ENCODE assay signal across 9 mouse cellular contexts in genomic region chr6:91852550-91852949, GRCm38 (mm10). TPM values are rescaled to one million over a fixed set of nuclear protein-coding genes. Genes with fewer than 3 reads are reported as not detected.
DNase-seq lines count a peak whose midpoint lies in the region; ATAC-seq and TF ChIP-seq lines count a peak whose summit lies in the region.
"Had no signal": no experiment of that assay in that cellular context is flagged by ENCODE, and none has a peak within 500 bp of the region (broad histone marks: within the 10 kb centered on the region; RNA-seq: fewer than 3 reads in every experiment).

No protein-coding gene starts in this region.

- intact Hi-C loops in heart, postnatal 25 days (cut with DNase I) = loop anchor here (1.0 to 5.0 kb wide), 3 partner anchors 76 to 325 kb away; no protein-coding TSS in a partner anchor

- DNase-seq in heart, adult 18-20 months = peak; percentile 11 to 57
- no peak for DNase-seq in heart, postnatal 25 days (ENCODE audit: low spot score)
- peak; percentile 31 to 55 for DNase-seq in adrenal gland, postnatal 36 days
- DNase-seq in limb, embryonic 10.5 days (ENCODE audit: low spot score) = peak; percentile 46
- DNase-seq in urinary bladder, postnatal 36 days (ENCODE audit: low spot score in 2 of 2) = no peak

- peak; percentile 50 for TF ChIP-seq CTCF in C2C12 (IDR thresholded peaks at IDR 0.05; ENCODE audit: control insufficient read depth, insufficient read depth, insufficient read length)

- no peaks in the 10 kb centered on the region for H3K79me3 ChIP-seq in C2C12 (ENCODE audit: low read depth)

- no peak overlapping the region for H3K27ac ChIP-seq in forebrain, embryonic 15.5 days (replicated peaks)
- H3K27ac ChIP-seq in limb, embryonic 10.5 days = no peak overlapping the region
- H3K27ac ChIP-seq in neural tube, embryonic 13.5 days (replicated peaks) = no peak overlapping the region
- H3K27ac ChIP-seq: liver, embryonic 15.5 days had no signal

- H3K79me2 ChIP-seq in C2C12 (ENCODE audit: control insufficient read depth, insufficient read depth) = no peaks in the 10 kb centered on the region

- H3K9me3 ChIP-seq in forebrain, embryonic 15.5 days = no peaks in the 10 kb centered on the region
- H3K9me3 ChIP-seq in limb, embryonic 10.5 days (replicated peaks) = no peaks in the 10 kb centered on the region
- no peaks in the 10 kb centered on the region for H3K9me3 ChIP-seq in neural tube, embryonic 13.5 days
- H3K9me3 ChIP-seq: liver, embryonic 15.5 days had no signal

- peak; percentile 55; the same call in 1 of the 2 replicates for ATAC-seq in forebrain, embryonic 15.5 days (replicated peaks)
- ATAC-seq in neural tube, embryonic 13.5 days (ENCODE audit: low read depth) = peak; percentile 74

- no peak overlapping the region for H3ac ChIP-seq in C2C12 (ENCODE audit: control insufficient read depth, insufficient read length, low read depth)

- WGBS in forebrain, embryonic 15.5 days = 3% methylated on average over 2 of the region's 2 CpGs
- WGBS in limb, embryonic 10.5 days = 17% methylated on average over 2 of the region's 2 CpGs
- 10% methylated on average over 2 of the region's 2 CpGs for WGBS in neural tube, embryonic 13.5 days

- no peak overlapping the region for H3K4me2 ChIP-seq in forebrain, embryonic 15.5 days (replicated peaks)
- H3K4me2 ChIP-seq in neural tube, embryonic 13.5 days = no peak overlapping the region
- H3K4me2 ChIP-seq: liver, embryonic 15.5 days had no signal

- H3K4me3 ChIP-seq in C2C12 (ENCODE audit: insufficient read depth, poor library complexity, severe bottlenecking) = no peak overlapping the region
- no peak overlapping the region for H3K4me3 ChIP-seq in forebrain, embryonic 15.5 days
- H3K4me3 ChIP-seq in limb, embryonic 10.5 days = no peak overlapping the region
- no peak overlapping the region for H3K4me3 ChIP-seq in neural tube, embryonic 13.5 days
- H3K4me3 ChIP-seq: liver, embryonic 15.5 days had no signal

- no peaks in the 10 kb centered on the region for H3K36me3 ChIP-seq in C2C12 (ENCODE audit: control insufficient read depth, insufficient read depth)
- no peaks in the 10 kb centered on the region for H3K36me3 ChIP-seq in forebrain, embryonic 15.5 days
- H3K36me3 ChIP-seq in limb, embryonic 10.5 days = no peaks in the 10 kb centered on the region
- no peaks in the 10 kb centered on the region for H3K36me3 ChIP-seq in neural tube, embryonic 13.5 days
- H3K36me3 ChIP-seq: liver, embryonic 15.5 days had no signal

- no peak overlapping the region for H3K9ac ChIP-seq in forebrain, embryonic 15.5 days (replicated peaks)
- no peak overlapping the region for H3K9ac ChIP-seq in neural tube, embryonic 13.5 days
- H3K9ac ChIP-seq: liver, embryonic 15.5 days had no signal

- H3K27me3 ChIP-seq in C2C12 (ENCODE audit: control insufficient read depth, insufficient read depth, insufficient read length) = peaks cover 38% of the 10 kb centered on the region
- peaks cover 3% of the 10 kb centered on the region; the same call in 1 of the 2 replicates for H3K27me3 ChIP-seq in forebrain, embryonic 15.5 days
- H3K27me3 ChIP-seq in limb, embryonic 10.5 days (ENCODE audit: low read depth, poor library complexity, severe bottlenecking) = peaks cover 17% of the 10 kb centered on the region; the same call in 1 of the 2 replicates
- no peaks in the 10 kb centered on the region for H3K27me3 ChIP-seq in neural tube, embryonic 13.5 days

- H3K4me1 ChIP-seq in forebrain, embryonic 15.5 days = no peaks in the 10 kb centered on the region
- no peaks in the 10 kb centered on the region for H3K4me1 ChIP-seq in limb, embryonic 10.5 days
- peaks cover 5% of the 10 kb centered on the region; the same call in 1 of the 2 replicates for H3K4me1 ChIP-seq in neural tube, embryonic 13.5 days (replicated peaks)
- H3K4me1 ChIP-seq: liver, embryonic 15.5 days had no signal

TF ChIP-seq in C2C12, 6 proteins besides CTCF, POLR2A, EP300 and RAD21:
- TF ChIP-seq MAX (IDR thresholded peaks at IDR 0.05) = no peak
- no peak for TF ChIP-seq USF1 (IDR thresholded peaks at IDR 0.05; ENCODE audit: low read depth)
- no peak for TF ChIP-seq MYOG (IDR thresholded peaks at IDR 0.05; ENCODE audit: control insufficient read depth, extremely low read depth, insufficient read length)
- no peak for TF ChIP-seq CEBPB (IDR thresholded peaks at IDR 0.05; ENCODE audit: low read depth)
- TF ChIP-seq MYOD1 (IDR thresholded peaks at IDR 0.05; ENCODE audit: control insufficient read depth, insufficient read length, low read depth) = no peak
- TF ChIP-seq FOSL1 (IDR thresholded peaks at IDR 0.05; ENCODE audit: insufficient read depth, low read length, poor library complexity, severe bottlenecking) = no peak

RNA-seq across cellular contexts. Expression of gene Ccdc174, which starts 25.3 kb away (rescaled TPM):
- total RNA-seq in heart, adult 18-20 months (2021) = 10 to 100 TPM in 1 of 2 experiments, 1 to 10 TPM in 1; 9.8 to 13.1 TPM
- 10 to 100 TPM in 1 of 2 experiments, 1 to 10 TPM in 1; 9.1 to 11.2 TPM for total RNA-seq in heart, postnatal 25 days (2021)
- polyA plus RNA-seq in C2C12 (2012; fragmentation: generic; extraction: Trizol) = 5.4 TPM
- total RNA-seq in adrenal gland, postnatal 36 days (2021) = 10 to 100 TPM; 34.0 to 51.6 TPM
- polyA plus RNA-seq in forebrain, embryonic 15.5 days (2015; fragmentation: Nextera tagmentation; extraction: Ambion mirVana) = 42.6 and 42.9 TPM in 2 replicates
- 27.2 and 30.6 TPM in 2 replicates for polyA plus RNA-seq in limb, embryonic 10.5 days (2016; fragmentation: Nextera tagmentation; extraction: Ambion mirVana)
- polyA plus RNA-seq in neural tube, embryonic 13.5 days (2015; fragmentation: Nextera tagmentation; extraction: Ambion mirVana) = 51.4 and 54.7 TPM in 2 replicates

RNA-seq across cellular contexts. Expression of gene Grip2, which starts 25.5 kb away (rescaled TPM):
- total RNA-seq in heart, adult 18-20 months (2021) = 1 to 10 TPM; 7.2 to 7.4 TPM
- 10 to 100 TPM; 12.3 to 17.4 TPM for total RNA-seq in heart, postnatal 25 days (2021)
- 0.02 TPM for polyA plus RNA-seq in C2C12 (2012; fragmentation: generic; extraction: Trizol)
- 1 to 10 TPM; 1.2 to 1.7 TPM for total RNA-seq in adrenal gland, postnatal 36 days (2021)
- 8.7 and 8.9 TPM in 2 replicates for polyA plus RNA-seq in forebrain, embryonic 15.5 days (2015; fragmentation: Nextera tagmentation; extraction: Ambion mirVana)
- 0.06 and 0.28 TPM in 2 replicates for polyA plus RNA-seq in limb, embryonic 10.5 days (2016; fragmentation: Nextera tagmentation; extraction: Ambion mirVana)
- polyA plus RNA-seq in neural tube, embryonic 13.5 days (2015; fragmentation: Nextera tagmentation; extraction: Ambion mirVana) = 4.5 and 4.9 TPM in 2 replicates

RNA-seq across cellular contexts. Expression of gene 4930590J08Rik, which starts 50.1 kb away (rescaled TPM):
- under 1 TPM; 0.60 to 0.67 TPM for total RNA-seq in heart, adult 18-20 months (2021)
- under 1 TPM; 0.55 to 0.67 TPM for total RNA-seq in heart, postnatal 25 days (2021)
- 0.06 TPM for polyA plus RNA-seq in C2C12 (2012; fragmentation: generic; extraction: Trizol)
- 1 to 10 TPM; 2.0 to 3.2 TPM for total RNA-seq in adrenal gland, postnatal 36 days (2021)
- 0.89 and 1.3 TPM in 2 replicates for polyA plus RNA-seq in forebrain, embryonic 15.5 days (2015; fragmentation: Nextera tagmentation; extraction: Ambion mirVana)
- 0.18 and 0.34 TPM in 2 replicates for polyA plus RNA-seq in limb, embryonic 10.5 days (2016; fragmentation: Nextera tagmentation; extraction: Ambion mirVana)
- 1.0 TPM in 2 replicates for polyA plus RNA-seq in neural tube, embryonic 13.5 days (2015; fragmentation: Nextera tagmentation; extraction: Ambion mirVana)

Comparison
In these comparisons a context has a peak if more than half of its experiments do, and no peak if none do; other contexts are left out.
1. DNase-seq: peak in heart, adult 18-20 months (2 of 2), adrenal gland, postnatal 36 days (2 of 2) and limb, embryonic 10.5 days (single experiment); none in heart, postnatal 25 days (single experiment) and urinary bladder, postnatal 36 days (0 of 2).